Mouse (Mus musculus) embryonic facial prominence, embryonic 12.5 days (tissue): ENCODE measurements around the gene Cadm1. TPM values are rescaled to one million over a fixed set of nuclear protein-coding genes. Genes with fewer than 3 reads are reported as not detected.

Experiments used
- ATAC-seq: fragments of 200-750 bp; cut with Nextera tagmentation; 2 replicates; pipeline ENCODE4 v1.8.0; 2017; ENCODE audit not compliant: insufficient number of reproducible peaks, insufficient read depth, low FRiP score, low TSS enrichment
- H3K27ac ChIP-seq: fragments of 300-500 bp; sonication (generic); 2 replicates; pipeline ENCODE4 v1.5.1; 2016; ENCODE audit warnings: mild to moderate bottlenecking
- H3K27me3 ChIP-seq: fragments of 300-500 bp; sonication (generic); 2 replicates; pipeline ENCODE4 v1.6.1; 2016; ENCODE audit warnings: mild to moderate bottlenecking, moderate library complexity
- H3K36me3 ChIP-seq: fragments of 300-500 bp; sonication (generic); 2 replicates; pipeline ENCODE4 v1.6.1; 2016; ENCODE audit warnings: mild to moderate bottlenecking
- H3K4me1 ChIP-seq: fragments of 300-500 bp; sonication (generic); 2 replicates; pipeline ENCODE4 v1.6.1; 2016
- H3K4me2 ChIP-seq: fragments of 300-500 bp; sonication (generic); replicated peaks from 2 replicates; pipeline ENCODE4 v1.6.1; 2016; ENCODE audit warnings: mild to moderate bottlenecking, moderate library complexity
- H3K4me3 ChIP-seq: fragments of 300-500 bp; sonication (generic); 2 replicates; pipeline ENCODE4 v1.5.1; 2016; ENCODE audit warnings: mild to moderate bottlenecking
- H3K9ac ChIP-seq: fragments of 300-500 bp; sonication (generic); 2 replicates; pipeline ENCODE4 v1.6.1; 2016; ENCODE audit warnings: mild to moderate bottlenecking, moderate library complexity
- H3K9me3 ChIP-seq: fragments of 300-500 bp; sonication (generic); 2 replicates; pipeline ENCODE4 v1.6.1; 2016; ENCODE audit warnings: mild to moderate bottlenecking, moderate library complexity
- WGBS: fragments of 180-500 bp; shearing (Covaris S2); methylation state at CpG from one replicate; pipeline ENCODE4 v1.1.7; 2016; 5-methylcytosine and 5-hydroxymethylcytosine counted together
- polyA plus RNA-seq: library from polyadenylated mRNA; unstranded; fragments of >200 nt; fragmentation: Nextera tagmentation; extraction: Ambion mirVana; gene quantifications from 2 replicates; pipeline ENCODE4 v1.2.1, GENCODE M21; 2016

The Cadm1 gene
- polyA plus RNA-seq, 1 experiment from 2014 or later = 73.9 TPM

GRCm38 (mm10) chr9:47688297-47688696 lies 158.3 kb downstream of the Cadm1 start:
- Histone ChIP-seq H3K4me3 (no peak overlapping the region), H3K36me3 (no peaks in the 10 kb centered on the region), H3K9me3 (no peaks in the 10 kb centered on the region), H3K9ac (no peak overlapping the region), H3K4me1 (peaks cover 21% of the 10 kb centered on the region), H3K27me3 (no peaks in the 10 kb centered on the region), H3K27ac (no peak overlapping the region), H3K4me2 (no peak overlapping the region)
- ATAC-seq = no peak
- WGBS = 30% methylated on average over 10 of the region's 10 CpGs

- WGBS = 53% methylated on average over 13 of the region's 13 CpGs
- Histone ChIP-seq H3K27ac (no peak overlapping the region), H3K4me2 (no peak overlapping the region), H3K9ac (no peak overlapping the region), H3K4me1 (peaks cover 12% of the 10 kb centered on the region; the same call in 1 of the 2 replicates), H3K27me3 (no peaks in the 10 kb centered on the region), H3K9me3 (no peaks in the 10 kb centered on the region), H3K4me3 (no peak overlapping the region), H3K36me3 (no peaks in the 10 kb centered on the region)
- no peak for ATAC-seq
Observed at GRCm38 (mm10) chr9:47692911-47693310, 162.9 kb downstream of the Cadm1 start.

GRCm38 (mm10) chr9:47699026-47699425 lies 169.1 kb downstream of the Cadm1 start:
- H3K4me1 ChIP-seq = no peaks in the 10 kb centered on the region
- no peak overlapping the region for H3K27ac ChIP-seq
- H3K27me3 ChIP-seq = peaks cover 3% of the 10 kb centered on the region; the same call in 1 of the 2 replicates
- no peak overlapping the region for H3K4me2 ChIP-seq
- H3K4me3 ChIP-seq = no peak overlapping the region
- WGBS = 54% methylated on average over 3 of the region's 3 CpGs
- ATAC-seq = no peak
- H3K9me3 ChIP-seq = no peaks in the 10 kb centered on the region
- no peaks in the 10 kb centered on the region for H3K36me3 ChIP-seq
- H3K9ac ChIP-seq = no peak overlapping the region

- WGBS = 97% methylated on average over 5 of the region's 5 CpGs
- Histone ChIP-seq H3K9ac (no peak overlapping the region), H3K36me3 (no peaks in the 10 kb centered on the region), H3K9me3 (no peaks in the 10 kb centered on the region), H3K4me1 (no peaks in the 10 kb centered on the region), H3K4me2 (no peak overlapping the region), H3K27me3 (peaks cover 3% of the 10 kb centered on the region; the same call in 1 of the 2 replicates), H3K27ac (no peak overlapping the region), H3K4me3 (no peak overlapping the region)
- no peak for ATAC-seq
Observed at GRCm38 (mm10) chr9:47700021-47700420, 170.0 kb downstream of the Cadm1 start.

GRCm38 (mm10) chr9:47703026-47703876 lies 173.3 kb downstream of the Cadm1 start:
- no peaks in the 10 kb centered on the region for H3K4me1 ChIP-seq
- H3K27me3 ChIP-seq = peaks cover 3% of the 10 kb centered on the region; the same call in 1 of the 2 replicates
- ATAC-seq = no peak
- H3K36me3 ChIP-seq = no peaks in the 10 kb centered on the region
- no peaks in the 10 kb centered on the region for H3K9me3 ChIP-seq
- WGBS = 87% methylated on average over 19 of the region's 19 CpGs
- H3K4me3 ChIP-seq = no peak overlapping the region
- H3K9ac ChIP-seq = no peak overlapping the region
- H3K27ac ChIP-seq = no peak overlapping the region
- H3K4me2 ChIP-seq = no peak overlapping the region

- Histone ChIP-seq H3K9me3 (no peaks in the 10 kb centered on the region), H3K4me2 (no peak overlapping the region), H3K4me1 (no peaks in the 10 kb centered on the region), H3K27ac (no peak overlapping the region), H3K4me3 (no peak overlapping the region), H3K36me3 (no peaks in the 10 kb centered on the region), H3K9ac (no peak overlapping the region), H3K27me3 (no peaks in the 10 kb centered on the region; the same call in 1 of the 2 replicates)
- 79% methylated on average over 9 of the region's 9 CpGs for WGBS
- no peak for ATAC-seq
Observed at GRCm38 (mm10) chr9:47706341-47706740, 176.4 kb downstream of the Cadm1 start.

GRCm38 (mm10) chr9:47707326-47707725 lies 177.4 kb downstream of the Cadm1 start:
- Histone ChIP-seq H3K4me1 (no peaks in the 10 kb centered on the region), H3K27ac (no peak overlapping the region), H3K36me3 (no peaks in the 10 kb centered on the region), H3K9me3 (no peaks in the 10 kb centered on the region), H3K9ac (no peak overlapping the region), H3K4me2 (no peak overlapping the region), H3K4me3 (no peak overlapping the region), H3K27me3 (no peaks in the 10 kb centered on the region)
- 78% methylated on average over 6 of the region's 6 CpGs for WGBS
- no peak for ATAC-seq

- H3K9ac ChIP-seq = no peak overlapping the region
- ATAC-seq = no peak
- H3K27me3 ChIP-seq = no peaks in the 10 kb centered on the region
- H3K4me1 ChIP-seq = no peaks in the 10 kb centered on the region
- no peak overlapping the region for H3K4me3 ChIP-seq
- H3K36me3 ChIP-seq = no peaks in the 10 kb centered on the region
- no peaks in the 10 kb centered on the region for H3K9me3 ChIP-seq
- WGBS = 22% methylated on average over 10 of the region's 10 CpGs
- no peak overlapping the region for H3K4me2 ChIP-seq
- no peak overlapping the region for H3K27ac ChIP-seq
Observed at GRCm38 (mm10) chr9:47708299-47708698, 178.3 kb downstream of the Cadm1 start.

GRCm38 (mm10) chr9:47710946-47711345 lies 181.0 kb downstream of the Cadm1 start:
- 90% methylated on average over 8 of the region's 8 CpGs for WGBS

GRCm38 (mm10) chr9:47714541-47714940 lies 184.6 kb downstream of the Cadm1 start:
- Histone ChIP-seq H3K4me2 (no peak overlapping the region), H3K4me1 (peaks cover 10% of the 10 kb centered on the region; the same call in 1 of the 2 replicates), H3K9me3 (no peaks in the 10 kb centered on the region), H3K27ac (no peak overlapping the region), H3K4me3 (no peak overlapping the region), H3K27me3 (no peaks in the 10 kb centered on the region), H3K36me3 (no peaks in the 10 kb centered on the region), H3K9ac (no peak overlapping the region)
- ATAC-seq = no peak
- 50% methylated on average over 2 of the region's 2 CpGs for WGBS

More at GRCm38 (mm10) chr9:47710946-47711345, 181.0 kb downstream of the Cadm1 start:
- ATAC-seq = no peak
- H3K27me3 ChIP-seq = no peaks in the 10 kb centered on the region
- H3K4me3 ChIP-seq = no peak overlapping the region
- 0 out of 2 replicates have a peak, but pooled peaks cover 2% of the 10 kb centered on the region for H3K4me1 ChIP-seq
- H3K27ac ChIP-seq = no peak overlapping the region
- H3K9me3 ChIP-seq = no peaks in the 10 kb centered on the region
- no peak overlapping the region for H3K4me2 ChIP-seq
- no peak overlapping the region for H3K9ac ChIP-seq
- H3K36me3 ChIP-seq = no peaks in the 10 kb centered on the region

GRCm38 (mm10) chr9:47715415-47715814 lies 185.4 kb downstream of the Cadm1 start:
- no peaks in the 10 kb centered on the region for H3K27me3 ChIP-seq
- no peak overlapping the region for H3K27ac ChIP-seq
- H3K4me3 ChIP-seq = no peak overlapping the region
- no peaks in the 10 kb centered on the region for H3K9me3 ChIP-seq
- no peaks in the 10 kb centered on the region for H3K36me3 ChIP-seq
- no peak overlapping the region for H3K9ac ChIP-seq
- 84% methylated on average over 3 of the region's 3 CpGs for WGBS
- peaks cover 10% of the 10 kb centered on the region; the same call in 1 of the 2 replicates for H3K4me1 ChIP-seq
- H3K4me2 ChIP-seq = no peak overlapping the region
- ATAC-seq = no peak

- Histone ChIP-seq H3K4me2 (no peak overlapping the region), H3K4me1 (peaks cover 10% of the 10 kb centered on the region; the same call in 1 of the 2 replicates), H3K4me3 (no peak overlapping the region), H3K36me3 (no peaks in the 10 kb centered on the region), H3K27me3 (no peaks in the 10 kb centered on the region), H3K27ac (no peak overlapping the region), H3K9ac (no peak overlapping the region), H3K9me3 (no peaks in the 10 kb centered on the region)
- 87% methylated on average over 16 of the region's 16 CpGs for WGBS
- no peak for ATAC-seq
Observed at GRCm38 (mm10) chr9:47716883-47717282, 186.9 kb downstream of the Cadm1 start.
